Mouse (Mus musculus): Measurements from ENCODE around the gene Frmd3. TPM values are rescaled to one million over a fixed set of nuclear protein-coding genes. Genes with fewer than 3 reads are reported as not detected.
"Not testable (repeated sequence)": the region's sequence is repeated elsewhere in the genome, so short reads cannot be mapped to it uniquely, and the experiment has no call there.

Gene Frmd3
- polyA plus RNA-seq, 1 experiment from 2014 or later: 0.46 TPM

- ATAC-seq (replicated peaks; ENCODE audit: insufficient number of reproducible peaks, low FRiP score, low TSS enrichment): no peak
- no peak overlapping the region for H3K4me3 ChIP-seq (ENCODE audit: low read depth, low read length)
- no peak overlapping the region for H3K27ac ChIP-seq (ENCODE audit: low read depth, low read length)
- H3K4me2 ChIP-seq: no peak overlapping the region
- no peaks in the 10 kb centered on the region for H3K4me1 ChIP-seq (ENCODE audit: control insufficient read depth, insufficient read depth, low read length)
- 70% methylated on average over 3 of the region's 3 CpGs for WGBS (ENCODE audit: insufficient replicate concordance)
- no peaks in the 10 kb centered on the region for H3K27me3 ChIP-seq (ENCODE audit: control insufficient read depth, insufficient read depth, low read length)
- H3K9ac ChIP-seq (ENCODE audit: low read depth, low read length): no peak overlapping the region
- no peaks in the 10 kb centered on the region for H3K36me3 ChIP-seq (ENCODE audit: control insufficient read depth, insufficient read depth, low read length)
- H3K9me3 ChIP-seq (replicated peaks; ENCODE audit: control insufficient read depth, low read length): no peaks in the 10 kb centered on the region
These were observed 97.6 kb downstream of the Frmd3 start for GRCm38 (mm10) chr4:74110816-74111215.

GRCm38 (mm10) chr4:74191528-74191927 is 178.3 kb downstream of the Frmd3 start:
- H3K4me3 ChIP-seq (ENCODE audit: low read depth, low read length): no peak overlapping the region
- ATAC-seq (replicated peaks; ENCODE audit: insufficient number of reproducible peaks, low FRiP score, low TSS enrichment): no peak
- no peaks in the 10 kb centered on the region for H3K4me1 ChIP-seq (ENCODE audit: control insufficient read depth, insufficient read depth, low read length)
- H3K27me3 ChIP-seq (ENCODE audit: control insufficient read depth, insufficient read depth, low read length): no peaks in the 10 kb centered on the region
- no peaks in the 10 kb centered on the region for H3K9me3 ChIP-seq (replicated peaks; ENCODE audit: control insufficient read depth, low read length)
- H3K4me2 ChIP-seq: no peak overlapping the region
- H3K27ac ChIP-seq (ENCODE audit: low read depth, low read length): no peak overlapping the region
- H3K9ac ChIP-seq (ENCODE audit: low read depth, low read length): no peak overlapping the region
- H3K36me3 ChIP-seq (ENCODE audit: control insufficient read depth, insufficient read depth, low read length): no peaks in the 10 kb centered on the region

GRCm38 (mm10) chr4:74201281-74201811 is 188.1 kb downstream of the Frmd3 start:
- Histone ChIP-seq H3K4me1 (ENCODE audit: control insufficient read depth, insufficient read depth, low read length) (no peaks in the 10 kb centered on the region), H3K4me2 (no peak overlapping the region), H3K27me3 (ENCODE audit: control insufficient read depth, insufficient read depth, low read length) (no peaks in the 10 kb centered on the region), H3K9me3 (replicated peaks; ENCODE audit: control insufficient read depth, low read length) (no peaks in the 10 kb centered on the region), H3K36me3 (ENCODE audit: control insufficient read depth, insufficient read depth, low read length) (no peaks in the 10 kb centered on the region), H3K9ac (ENCODE audit: low read depth, low read length) (no peak overlapping the region), H3K27ac (ENCODE audit: low read depth, low read length) (no peak overlapping the region), H3K4me3 (ENCODE audit: low read depth, low read length) (no peak overlapping the region)
- no peak for ATAC-seq (replicated peaks; ENCODE audit: insufficient number of reproducible peaks, low FRiP score, low TSS enrichment)

GRCm38 (mm10) chr4:74221780-74222179 is 208.5 kb downstream of the Frmd3 start:
- not testable (repeated sequence) for H3K36me3 ChIP-seq (ENCODE audit: control insufficient read depth, insufficient read depth, low read length); H3K9ac ChIP-seq (ENCODE audit: low read depth, low read length); H3K4me2 ChIP-seq; H3K4me1 ChIP-seq (ENCODE audit: control insufficient read depth, insufficient read depth, low read length); H3K9me3 ChIP-seq (replicated peaks; ENCODE audit: control insufficient read depth, low read length); H3K27ac ChIP-seq (ENCODE audit: low read depth, low read length); H3K27me3 ChIP-seq (ENCODE audit: control insufficient read depth, insufficient read depth, low read length); ATAC-seq (replicated peaks; ENCODE audit: insufficient number of reproducible peaks, low FRiP score, low TSS enrichment); H3K4me3 ChIP-seq (ENCODE audit: low read depth, low read length)
- 87% methylated on average over 1 of the region's 1 CpGs for WGBS (ENCODE audit: insufficient replicate concordance)

GRCm38 (mm10) chr4:74222360-74222759 is 209.1 kb downstream of the Frmd3 start:
- H3K27me3 ChIP-seq (ENCODE audit: control insufficient read depth, insufficient read depth, low read length): no peaks in the 10 kb centered on the region
- no peaks in the 10 kb centered on the region for H3K36me3 ChIP-seq (ENCODE audit: control insufficient read depth, insufficient read depth, low read length)
- H3K27ac ChIP-seq (ENCODE audit: low read depth, low read length): no peak overlapping the region
- ATAC-seq (replicated peaks; ENCODE audit: insufficient number of reproducible peaks, low FRiP score, low TSS enrichment): no peak
- no peak overlapping the region for H3K4me3 ChIP-seq (ENCODE audit: low read depth, low read length)
- 30% methylated on average over 3 of the region's 3 CpGs for WGBS (ENCODE audit: insufficient replicate concordance)
- H3K4me2 ChIP-seq: no peak overlapping the region
- no peaks in the 10 kb centered on the region for H3K9me3 ChIP-seq (replicated peaks; ENCODE audit: control insufficient read depth, low read length)
- H3K9ac ChIP-seq (ENCODE audit: low read depth, low read length): no peak overlapping the region
- no peaks in the 10 kb centered on the region for H3K4me1 ChIP-seq (ENCODE audit: control insufficient read depth, insufficient read depth, low read length)

GRCm38 (mm10) chr4:74224210-74224609 is 211.0 kb downstream of the Frmd3 start:
- Histone ChIP-seq H3K9me3 (replicated peaks; ENCODE audit: control insufficient read depth, low read length) (no peaks in the 10 kb centered on the region), H3K9ac (ENCODE audit: low read depth, low read length) (no peak overlapping the region), H3K4me3 (ENCODE audit: low read depth, low read length) (no peak overlapping the region), H3K4me2 (no peak overlapping the region), H3K27ac (ENCODE audit: low read depth, low read length) (no peak overlapping the region), H3K36me3 (ENCODE audit: control insufficient read depth, insufficient read depth, low read length) (no peaks in the 10 kb centered on the region), H3K4me1 (ENCODE audit: control insufficient read depth, insufficient read depth, low read length) (no peaks in the 10 kb centered on the region), H3K27me3 (ENCODE audit: control insufficient read depth, insufficient read depth, low read length) (no peaks in the 10 kb centered on the region)
- WGBS (ENCODE audit: insufficient replicate concordance): 66% methylated on average over 2 of the region's 2 CpGs
- no peak for ATAC-seq (replicated peaks; ENCODE audit: insufficient number of reproducible peaks, low FRiP score, low TSS enrichment)

- Histone ChIP-seq H3K27ac (ENCODE audit: low read depth, low read length) (no peak overlapping the region), H3K36me3 (ENCODE audit: control insufficient read depth, insufficient read depth, low read length) (no peaks in the 10 kb centered on the region), H3K4me2 (no peak overlapping the region), H3K4me1 (ENCODE audit: control insufficient read depth, insufficient read depth, low read length) (no peaks in the 10 kb centered on the region), H3K27me3 (ENCODE audit: control insufficient read depth, insufficient read depth, low read length) (no peaks in the 10 kb centered on the region), H3K4me3 (ENCODE audit: low read depth, low read length) (no peak overlapping the region), H3K9me3 (replicated peaks; ENCODE audit: control insufficient read depth, low read length) (no peaks in the 10 kb centered on the region), H3K9ac (ENCODE audit: low read depth, low read length) (no peak overlapping the region)
- WGBS (ENCODE audit: insufficient replicate concordance): 72% methylated on average over 4 of the region's 4 CpGs
- ATAC-seq (replicated peaks; ENCODE audit: insufficient number of reproducible peaks, low FRiP score, low TSS enrichment): 0 out of 2 replicates have a peak, but pooled peaks have one; percentile 3
These were observed 217.8 kb downstream of the Frmd3 start for GRCm38 (mm10) chr4:74230994-74231393.

- Histone ChIP-seq H3K4me2 (no peak overlapping the region), H3K27ac (ENCODE audit: low read depth, low read length) (no peak overlapping the region), H3K36me3 (ENCODE audit: control insufficient read depth, insufficient read depth, low read length) (no peaks in the 10 kb centered on the region), H3K4me1 (ENCODE audit: control insufficient read depth, insufficient read depth, low read length) (no peaks in the 10 kb centered on the region), H3K9me3 (replicated peaks; ENCODE audit: control insufficient read depth, low read length) (no peaks in the 10 kb centered on the region), H3K4me3 (ENCODE audit: low read depth, low read length) (no peak overlapping the region), H3K27me3 (ENCODE audit: control insufficient read depth, insufficient read depth, low read length) (no peaks in the 10 kb centered on the region), H3K9ac (ENCODE audit: low read depth, low read length) (no peak overlapping the region)
- 0 out of 2 replicates have a peak, but pooled peaks have one; percentile 24 for ATAC-seq (replicated peaks; ENCODE audit: insufficient number of reproducible peaks, low FRiP score, low TSS enrichment)
- WGBS (ENCODE audit: insufficient replicate concordance): 65% methylated on average over 5 of the region's 5 CpGs
These were observed 218.2 kb downstream of the Frmd3 start for GRCm38 (mm10) chr4:74231405-74231804.

GRCm38 (mm10) chr4:74233534-74233933 is 220.3 kb downstream of the Frmd3 start:
- no peaks in the 10 kb centered on the region for H3K4me1 ChIP-seq (ENCODE audit: control insufficient read depth, insufficient read depth, low read length)
- 79% methylated on average over 3 of the region's 3 CpGs for WGBS (ENCODE audit: insufficient replicate concordance)
- no peaks in the 10 kb centered on the region for H3K9me3 ChIP-seq (replicated peaks; ENCODE audit: control insufficient read depth, low read length)
- H3K36me3 ChIP-seq (ENCODE audit: control insufficient read depth, insufficient read depth, low read length): no peaks in the 10 kb centered on the region
- H3K9ac ChIP-seq (ENCODE audit: low read depth, low read length): no peak overlapping the region
- H3K27me3 ChIP-seq (ENCODE audit: control insufficient read depth, insufficient read depth, low read length): no peaks in the 10 kb centered on the region
- no peak overlapping the region for H3K4me3 ChIP-seq (ENCODE audit: low read depth, low read length)
- no peak overlapping the region for H3K27ac ChIP-seq (ENCODE audit: low read depth, low read length)
- H3K4me2 ChIP-seq: no peak overlapping the region
- no peak for ATAC-seq (replicated peaks; ENCODE audit: insufficient number of reproducible peaks, low FRiP score, low TSS enrichment)

Data from heart, embryonic 11.5 days (tissue).